Mouse (Mus musculus) kidney, adult 2 months (tissue): ENCODE data around the gene Manf. TPM values are rescaled to one million over a fixed set of nuclear protein-coding genes. Genes with fewer than 3 reads are reported as not detected.

Experiments
- DNase-seq: peaks from one replicate; pipeline ENCODE4 v3.0.0; 2021
- H3K27ac ChIP-seq: fragments of 200-500 bp; 2 replicates; pipeline ENCODE4 v1.5.1; 2012; ENCODE audit warnings: low read depth, low read length, control low read depth, inconsistent platforms; ENCODE audit not compliant: insufficient read depth
- H3K27me3 ChIP-seq: fragments of 200-500 bp; replicated peaks from 2 replicates; pipeline ENCODE4 v1.6.1; 2012; ENCODE audit warnings: mild to moderate bottlenecking, moderate library complexity, low read length, inconsistent platforms; ENCODE audit not compliant: control insufficient read depth, insufficient read depth
- H3K36me3 ChIP-seq: fragments of 200-500 bp; 2 replicates; pipeline ENCODE4 v1.6.1; 2012; ENCODE audit warnings: mild to moderate bottlenecking, moderate library complexity, low read length, inconsistent platforms; ENCODE audit not compliant: control insufficient read depth, insufficient read depth
- H3K4me1 ChIP-seq: fragments of 200-500 bp; 2 replicates; pipeline ENCODE4 v1.6.1; 2011; ENCODE audit warnings: low read length; ENCODE audit not compliant: control insufficient read depth, insufficient read depth
- H3K4me3 ChIP-seq: fragments of 200-500 bp; 2 replicates; pipeline ENCODE4 v1.5.1; 2011; ENCODE audit warnings: mild to moderate bottlenecking, low read depth, low read length, control low read depth; ENCODE audit not compliant: insufficient read depth
- CTCF ChIP-seq: fragments of 200-500 bp; conservative IDR thresholded peaks from 2 replicates; pipeline ENCODE4 v1.5.1; 2011; ENCODE audit warnings: low read depth, mild to moderate bottlenecking, control low read depth, low read length, moderate library complexity, mixed read lengths; ENCODE audit not compliant: insufficient read depth, insufficient read length
- POLR2A ChIP-seq: fragments of 200-500 bp; IDR thresholded peaks from one replicate; pipeline ENCODE4 v1.6.1; 2011; ENCODE audit warnings: low read depth, low read length, control low read depth
- WGBS: fragments of 180-500 bp; shearing (Covaris S2); methylation state at CpG from one replicate; pipeline ENCODE4 v1.1.7; 2018; 5-methylcytosine and 5-hydroxymethylcytosine counted together
- polyA plus RNA-seq: library from polyadenylated mRNA; depleted of rRNA; stranded (reverse); fragments of >200 nt; gene quantifications from 2 replicates; pipeline ENCODE4 v1.2.3, GENCODE M21; 2012

Gene Manf
- polyA plus RNA-seq, 1 experiment: 25.5 TPM

DNA sequence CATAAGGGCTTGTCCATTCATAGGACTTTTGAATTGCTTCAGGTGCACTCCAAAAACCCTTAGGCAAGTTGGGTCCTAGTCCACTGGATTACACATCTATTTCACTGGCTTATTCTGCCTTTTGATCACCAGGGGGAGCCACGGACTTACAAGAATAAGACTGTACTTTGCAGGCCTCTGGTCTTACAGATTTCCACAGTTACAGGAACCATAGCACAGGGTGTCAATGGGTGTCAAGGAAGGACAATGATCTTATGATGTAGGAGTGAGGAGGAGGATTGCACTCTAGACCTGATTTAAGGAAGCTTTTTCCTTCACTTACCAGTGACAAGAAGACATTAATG, 12.0 kb upstream of the Manf start:
- DNase-seq: peak; percentile 68

DNA sequence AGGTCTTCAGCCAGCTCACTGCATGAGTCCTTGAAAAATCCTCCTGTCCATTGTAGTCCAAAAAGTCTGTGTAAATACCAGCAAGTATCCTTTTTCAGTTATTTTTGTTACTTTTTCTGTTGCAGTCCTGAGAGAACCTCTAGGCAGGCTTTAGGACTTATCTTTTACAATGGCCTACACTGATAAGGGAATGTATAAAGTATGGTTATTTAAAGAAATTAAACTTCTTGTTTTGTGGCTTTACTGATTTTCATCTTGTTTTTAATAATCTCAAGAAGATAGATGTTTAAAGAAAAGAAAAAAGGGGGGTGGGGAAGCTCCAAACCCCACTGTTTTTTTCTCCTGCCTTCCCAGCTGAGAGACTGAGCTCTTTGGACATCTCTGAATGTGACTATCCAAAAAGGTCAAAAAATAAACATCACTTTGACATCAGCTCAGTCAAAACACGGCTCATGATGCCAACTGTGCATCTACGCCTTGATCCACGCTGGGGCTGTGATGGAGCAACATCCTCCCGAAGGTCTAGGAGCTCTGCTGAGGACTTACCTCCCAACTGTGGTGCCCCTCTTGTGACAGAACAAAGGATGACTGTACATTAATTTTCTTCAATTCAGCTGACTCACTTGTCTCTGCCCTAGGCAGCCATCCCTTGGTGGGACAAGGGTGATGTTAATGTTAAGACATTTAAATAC, 11.5 kb upstream of the Manf start:
- TF ChIP-seq CTCF (no peak), POLR2A (no peak)
- no peaks in the 10 kb centered on the region; the same call in 1 of the 2 replicates for H3K27me3 ChIP-seq
- no peaks in the 10 kb centered on the region for H3K36me3 ChIP-seq
- H3K4me3 ChIP-seq: no peak overlapping the region
- no peak overlapping the region for H3K27ac ChIP-seq
- no peak for DNase-seq
- WGBS: 76% methylated on average over 4 of the region's 4 CpGs
- no peaks in the 10 kb centered on the region for H3K4me1 ChIP-seq

More for the DNA sequence above, 12.0 kb upstream of the Manf start:
- Histone ChIP-seq H3K36me3 (no peaks in the 10 kb centered on the region), H3K27me3 (no peaks in the 10 kb centered on the region; the same call in 1 of the 2 replicates), H3K4me1 (no peaks in the 10 kb centered on the region), H3K4me3 (no peak overlapping the region), H3K27ac (no peak overlapping the region)
- TF ChIP-seq POLR2A (no peak), CTCF (peak; percentile 28; the same call in 1 of the 2 replicates)
- WGBS: 10% methylated on average over 1 of the region's 1 CpGs

DNA sequence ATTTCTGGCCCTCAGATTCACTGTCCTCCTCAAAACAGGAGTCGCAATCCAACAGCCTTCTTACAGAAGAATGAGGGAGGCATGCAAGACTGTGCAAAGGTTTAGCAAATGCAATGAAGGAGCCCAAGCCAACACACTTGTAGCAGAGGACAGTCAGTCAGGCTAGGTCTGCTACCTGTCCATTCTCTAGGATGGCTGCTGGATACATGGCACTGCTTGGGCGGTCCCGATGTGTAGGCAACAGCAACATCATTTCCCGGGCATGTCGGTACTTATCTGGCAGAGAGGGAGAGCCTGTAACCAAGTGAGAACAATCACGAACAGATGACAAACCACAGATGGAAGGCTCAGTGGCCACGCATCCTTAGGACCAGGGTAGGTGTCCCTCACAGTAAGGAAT, 9.8 kb upstream of the Manf start:
- 90% methylated on average over 7 of the region's 7 CpGs for WGBS
- TF ChIP-seq POLR2A (no peak), CTCF (no peak)
- no peaks in the 10 kb centered on the region; the same call in 1 of the 2 replicates for H3K27me3 ChIP-seq
- no peaks in the 10 kb centered on the region for H3K36me3 ChIP-seq
- H3K27ac ChIP-seq: no peak overlapping the region
- H3K4me1 ChIP-seq: no peaks in the 10 kb centered on the region
- DNase-seq: no peak
- H3K4me3 ChIP-seq: no peak overlapping the region

DNA sequence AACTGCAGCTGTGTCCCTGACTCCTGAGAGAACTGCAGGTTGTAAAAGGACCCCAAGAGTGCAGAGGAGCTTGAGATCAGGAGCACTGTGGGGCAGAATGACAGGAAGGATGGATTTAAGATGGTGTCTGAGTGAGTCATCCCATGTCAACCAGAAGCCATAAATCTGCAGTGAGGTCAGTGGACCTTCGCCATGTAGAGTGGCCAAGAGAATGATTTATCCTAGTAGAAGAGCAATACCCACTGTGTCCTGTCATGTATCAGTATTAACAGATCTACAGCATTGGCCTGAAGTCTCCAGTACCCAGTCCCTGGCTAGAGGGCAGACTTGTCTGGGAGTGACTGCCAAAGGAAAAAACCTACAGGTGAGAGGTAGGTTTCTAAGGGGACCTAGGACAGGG, 7.1 kb upstream of the Manf start:
- Histone ChIP-seq H3K4me3 (no peak overlapping the region), H3K27ac (no peak overlapping the region), H3K27me3 (no peaks in the 10 kb centered on the region; the same call in 1 of the 2 replicates), H3K36me3 (no peaks in the 10 kb centered on the region), H3K4me1 (no peaks in the 10 kb centered on the region)
- TF ChIP-seq CTCF (no peak), POLR2A (no peak)
- DNase-seq: no peak
- WGBS: 76% methylated on average over 1 of the region's 1 CpGs

DNA sequence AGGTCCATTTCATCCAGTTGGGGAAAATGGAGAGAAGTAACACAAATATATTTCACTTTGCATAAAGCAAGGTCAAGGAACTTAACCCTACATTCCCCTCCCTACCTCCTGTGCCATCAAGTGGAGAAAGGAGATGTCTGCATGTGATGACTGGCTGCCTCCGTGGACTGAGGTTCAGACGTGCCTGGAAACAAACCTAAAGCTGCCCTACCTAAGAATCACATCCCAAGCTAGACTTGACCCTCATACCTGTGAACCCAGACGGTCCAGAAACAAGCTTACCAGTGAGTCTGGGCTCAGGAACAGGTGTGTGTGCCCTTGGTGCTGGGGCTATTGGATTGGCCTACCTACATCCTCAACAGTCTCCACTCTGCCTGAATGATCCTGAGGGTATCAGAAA, 1.5 kb upstream of the Manf start:
- peaks cover 2% of the 10 kb centered on the region; the same call in 1 of the 2 replicates for H3K36me3 ChIP-seq
- no peak overlapping the region for H3K27ac ChIP-seq
- H3K4me3 ChIP-seq: no peak overlapping the region
- DNase-seq: no peak
- TF ChIP-seq CTCF (no peak), POLR2A (no peak)
- 0 out of 2 replicates have a peak, but pooled peaks cover 2% of the 10 kb centered on the region for H3K4me1 ChIP-seq
- WGBS: 62% methylated on average over 3 of the region's 3 CpGs
- no peaks in the 10 kb centered on the region for H3K27me3 ChIP-seq

DNA sequence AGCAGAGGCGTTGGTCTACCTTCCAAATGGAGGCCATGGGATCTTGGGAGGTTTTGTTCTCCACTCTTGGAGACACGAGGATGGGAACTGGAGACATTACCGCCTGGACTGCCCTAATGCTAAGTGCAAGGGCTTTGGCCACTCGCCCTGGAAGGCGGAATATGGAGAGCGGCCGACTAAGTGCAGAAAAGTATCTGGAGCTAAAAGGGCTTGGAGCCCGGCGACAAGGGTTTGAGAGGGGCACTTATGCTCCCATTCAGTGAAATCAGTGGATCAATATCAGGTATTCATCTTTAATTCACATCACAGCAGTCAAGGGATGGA, 735 bp upstream of the Manf start:
- Histone ChIP-seq H3K27me3 (no peaks in the 10 kb centered on the region), H3K36me3 (peaks cover 2% of the 10 kb centered on the region; the same call in 1 of the 2 replicates), H3K4me1 (0 out of 2 replicates have a peak, but pooled peaks cover 2% of the 10 kb centered on the region), H3K27ac (peak overlapping the region; percentile 61), H3K4me3 (peak overlapping the region; percentile 62)
- no peak for TF ChIP-seq CTCF
- no peak for TF ChIP-seq POLR2A
- DNase-seq: no peak
- WGBS: 2% methylated on average over 9 of the region's 9 CpGs

DNA sequence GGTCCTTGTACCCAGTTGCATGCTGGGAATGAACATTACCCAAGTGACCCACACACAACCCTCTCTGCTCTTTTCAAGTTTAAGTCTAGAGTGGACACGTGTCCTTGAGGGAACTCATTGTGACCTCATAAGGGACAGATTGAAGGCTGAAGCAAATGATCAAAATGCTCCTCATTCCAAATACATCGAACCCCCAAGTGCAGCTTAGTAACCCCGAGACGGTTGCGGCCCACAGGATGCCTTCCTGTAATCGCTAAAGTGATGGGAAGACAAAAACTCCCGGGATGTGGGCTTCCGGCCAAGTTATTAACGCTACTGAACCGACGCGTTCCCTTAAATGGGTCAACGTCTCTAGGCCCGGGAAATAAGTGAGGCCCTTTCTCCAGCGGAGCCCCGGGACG, 438 bp downstream of the Manf start:
- Histone ChIP-seq H3K27ac (peak overlapping the region; percentile 57), H3K27me3 (no peaks in the 10 kb centered on the region), H3K36me3 (peaks cover 2% of the 10 kb centered on the region; the same call in 1 of the 2 replicates), H3K4me3 (peak overlapping the region; percentile 71), H3K4me1 (0 out of 2 replicates have a peak, but pooled peaks cover 2% of the 10 kb centered on the region)
- whole genome bisulfite sequencing: under 1% methylated on average over 17 of the region's 17 CpGs
- TF ChIP-seq POLR2A (no peak), CTCF (no peak)
- DNase-seq: peak; percentile 18
